Mouse (Mus musculus): ENCODE results near the gene 4930556J24Rik.
"Not testable (repeated sequence)": the region's sequence is repeated elsewhere in the genome, so short reads cannot be mapped to it uniquely, and the experiment has no call there.

The 4930556J24Rik gene

DNA sequence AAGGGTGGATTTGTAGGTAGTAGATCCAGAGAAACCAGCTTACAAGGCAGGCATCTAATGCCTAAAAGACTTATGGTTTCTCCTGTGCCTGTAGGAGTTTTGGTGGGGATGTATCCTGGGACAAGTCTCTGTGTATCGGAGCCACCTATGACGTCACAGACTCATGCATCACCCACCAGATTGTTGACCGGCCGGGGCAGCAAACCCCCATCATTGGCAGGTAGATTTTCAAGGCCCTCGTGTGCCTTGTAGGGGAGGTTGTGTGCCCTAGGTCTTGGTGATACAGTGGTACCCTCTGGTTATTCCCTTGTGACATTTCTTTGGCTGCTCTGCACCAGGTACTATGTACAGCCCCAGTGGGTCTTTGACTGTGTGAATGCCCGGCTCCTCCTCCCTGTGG is at the start of gene 4930556J24Rik:
Gene 4930556J24Rik (minus strand): TSS at position 101 of the 400 bp plus-strand sequence.
- DNase-seq = no peak

- no peak for DNase-seq
Observed at GRCm38 (mm10) chr11:4023321-4023720, 46.7 kb upstream of the 4930556J24Rik start.

DNA sequence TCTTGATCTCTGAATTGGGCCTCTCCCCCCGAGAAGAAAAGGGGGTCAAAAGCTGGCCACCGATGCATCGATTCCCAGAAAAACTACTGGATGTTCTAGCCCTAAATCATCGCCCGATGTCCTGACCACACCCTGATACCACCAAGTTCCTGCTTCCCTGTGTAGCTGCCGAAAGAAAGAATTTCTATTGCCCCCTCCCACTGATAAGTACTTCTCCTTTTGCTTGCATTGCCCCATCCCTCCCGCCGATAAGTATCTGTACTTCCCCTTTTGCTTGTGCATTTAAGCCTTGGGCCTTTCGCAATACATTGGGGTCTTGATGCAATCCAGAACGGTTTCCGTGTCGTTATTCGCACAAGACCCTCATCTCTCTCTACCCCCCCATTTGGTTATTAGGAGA is 45.5 kb upstream of the 4930556J24Rik start:
- DNase-seq = not testable (repeated sequence)

DNA sequence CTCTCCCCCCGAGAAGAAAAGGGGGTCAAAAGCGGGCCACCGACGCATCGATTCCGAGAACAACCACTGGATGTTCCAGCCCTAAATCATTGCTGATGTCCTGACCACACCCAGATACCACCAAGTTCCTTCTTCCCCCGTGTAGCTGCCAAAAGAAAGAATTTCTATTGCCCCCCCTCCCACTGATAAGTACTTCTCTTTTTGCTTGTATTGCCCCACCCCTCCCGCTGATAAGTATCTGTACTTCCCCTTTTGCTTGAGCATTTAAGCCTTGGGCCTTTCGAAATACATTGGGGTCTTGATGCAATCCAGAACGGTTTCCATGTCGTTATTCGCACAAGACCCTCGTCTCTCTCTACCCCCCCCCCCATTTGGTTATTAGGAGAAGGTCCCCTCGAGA is 39.2 kb upstream of the 4930556J24Rik start:
- not testable (repeated sequence) for DNase-seq

- no peak for DNase-seq
Observed at GRCm38 (mm10) chr11:4012616-4013015, 36.0 kb upstream of the 4930556J24Rik start.

DNA sequence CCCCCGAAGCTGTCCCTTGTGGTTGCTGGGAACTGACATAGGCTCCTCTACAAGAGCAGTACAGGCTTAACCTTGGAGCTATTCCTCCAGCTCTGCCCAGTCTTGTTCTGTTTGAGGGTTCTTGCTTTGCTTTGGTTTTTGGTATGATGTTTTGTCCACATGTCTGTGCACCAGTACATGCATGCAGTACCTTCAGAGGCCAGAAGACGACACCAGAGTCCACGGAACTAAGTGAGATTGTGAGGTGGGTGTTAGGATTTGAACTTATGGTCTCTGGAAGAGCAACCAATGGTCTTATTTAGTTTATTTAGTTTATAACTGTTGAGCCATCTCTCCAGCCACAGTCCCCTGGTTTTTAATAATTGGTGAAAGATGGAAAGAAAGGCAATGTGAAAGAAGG is 29.9 kb upstream of the 4930556J24Rik start:
- no peak for DNase-seq

DNA sequence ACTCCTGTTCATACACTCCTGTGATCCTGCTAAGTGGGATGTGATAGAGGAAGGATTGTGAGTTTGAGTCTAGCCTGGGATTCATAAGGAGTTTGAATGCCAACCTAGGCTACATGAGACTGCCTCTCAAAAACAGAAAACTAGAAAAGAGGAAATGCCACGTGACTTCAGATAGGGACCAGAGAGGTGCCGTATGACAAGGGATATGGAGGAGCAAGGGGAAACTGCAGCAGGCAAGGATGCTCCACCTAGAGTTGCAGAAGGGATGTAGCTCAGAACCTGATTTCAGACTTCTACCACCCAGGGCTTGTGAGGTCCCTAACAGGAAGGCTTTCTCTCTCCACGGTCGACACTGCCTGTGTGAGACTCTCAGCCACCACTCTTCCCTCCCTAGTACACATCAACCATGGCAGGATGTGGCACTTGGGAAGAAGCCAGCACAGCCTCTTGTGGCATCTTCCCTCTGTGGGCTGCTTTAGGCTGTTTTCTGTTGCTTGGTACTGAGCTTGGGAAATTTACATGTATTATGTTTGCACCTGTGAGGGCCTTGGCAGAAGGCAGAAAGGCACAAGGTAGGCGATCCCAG is 28.7 kb upstream of the 4930556J24Rik start:
- DNase-seq = no peak

DNA sequence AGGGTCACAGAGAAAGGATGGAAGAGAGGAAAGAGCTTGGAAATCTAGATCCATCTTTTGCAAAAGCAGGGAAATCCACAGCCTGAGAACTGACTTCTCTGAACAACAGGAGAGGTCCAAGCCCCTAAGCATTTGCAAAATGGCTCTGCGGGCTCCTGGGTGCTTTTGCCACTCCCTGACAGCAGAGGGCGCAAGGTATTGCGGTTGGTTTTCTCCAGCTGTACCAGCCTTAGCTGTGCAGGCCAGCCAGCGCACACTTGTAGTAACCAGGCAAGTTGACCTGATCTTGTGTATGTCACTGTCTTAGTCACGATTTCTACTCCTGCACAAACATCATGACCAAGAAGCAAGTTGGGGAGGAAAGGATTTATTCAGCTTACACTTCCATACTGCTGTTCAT is 25.0 kb upstream of the 4930556J24Rik start:
- DNase-seq = peak; percentile 65

DNA sequence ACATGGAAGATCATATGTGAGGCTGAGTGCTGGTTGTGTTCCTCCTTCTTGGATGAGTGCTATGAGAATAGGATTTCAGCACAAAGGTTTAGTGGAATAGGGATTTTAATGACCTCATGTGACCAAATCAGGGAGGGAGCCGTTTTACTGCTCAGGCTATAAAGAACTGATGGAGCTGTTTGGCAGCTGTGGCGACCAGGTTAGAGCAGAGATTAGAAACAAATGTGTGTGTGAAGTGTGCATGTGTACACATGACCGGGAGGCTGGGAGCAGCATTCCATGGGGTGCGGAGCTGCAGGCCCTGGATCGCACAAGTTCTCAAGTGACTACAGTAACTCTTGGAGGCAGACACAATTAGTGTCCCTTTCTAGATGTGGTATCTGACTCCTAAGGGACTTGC is 23.0 kb upstream of the 4930556J24Rik start:
- no peak for DNase-seq

GRCm38 (mm10) chr11:3997978-3998720 is 21.6 kb upstream of the 4930556J24Rik start:
- no peak for DNase-seq

GRCm38 (mm10) chr11:3996840-3997239 is 20.3 kb upstream of the 4930556J24Rik start:
- DNase-seq = no peak

GRCm38 (mm10) chr11:3995511-3995910 is 18.9 kb upstream of the 4930556J24Rik start:
- DNase-seq = no peak

DNA sequence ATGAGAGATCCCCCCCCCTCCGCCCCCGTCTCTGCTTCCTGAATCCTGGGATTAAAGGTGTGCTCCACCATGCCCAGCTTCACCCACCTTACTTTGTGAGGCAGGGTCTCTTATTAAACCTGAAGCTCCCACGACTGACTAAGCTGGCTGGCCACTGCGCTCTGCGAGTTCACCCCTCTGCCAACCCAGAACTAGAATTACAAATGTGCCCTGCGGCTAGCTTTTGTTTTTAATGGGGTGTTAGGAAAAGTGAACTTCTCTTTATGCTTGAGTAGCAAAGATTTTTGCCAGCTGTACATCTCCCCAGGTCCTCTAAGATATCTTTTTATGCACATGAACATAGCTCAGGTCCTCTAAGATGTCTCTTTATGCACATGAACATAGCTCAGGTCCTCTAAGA is 17.3 kb upstream of the 4930556J24Rik start:
- DNase-seq = no peak

- DNase-seq = no peak
Observed at GRCm38 (mm10) chr11:3993132-3993531, 16.6 kb upstream of the 4930556J24Rik start.

DNA sequence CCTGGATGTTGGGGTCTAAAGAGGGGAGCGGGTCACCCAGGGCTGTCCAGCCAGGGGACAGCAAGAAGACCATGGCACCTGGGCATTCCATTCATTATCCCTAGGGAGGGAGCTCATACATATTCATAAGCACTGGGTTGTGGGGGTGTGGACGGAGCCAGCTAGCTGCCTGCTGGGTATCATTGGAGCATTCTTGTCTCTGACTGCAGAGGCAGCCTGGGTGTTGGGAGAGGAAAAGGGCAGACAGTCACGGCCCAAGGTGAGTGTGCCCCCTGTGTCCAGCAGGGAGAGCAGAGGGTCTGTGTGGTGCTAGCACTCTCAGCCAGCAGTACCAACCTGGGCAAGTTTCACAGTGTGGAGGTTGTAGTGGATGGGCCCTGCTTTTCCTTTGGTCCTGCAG is 13.2 kb upstream of the 4930556J24Rik start:
- no peak for DNase-seq

GRCm38 (mm10) chr11:3983863-3984745 is 7.5 kb upstream of the 4930556J24Rik start:
- DNase-seq = no peak

DNA sequence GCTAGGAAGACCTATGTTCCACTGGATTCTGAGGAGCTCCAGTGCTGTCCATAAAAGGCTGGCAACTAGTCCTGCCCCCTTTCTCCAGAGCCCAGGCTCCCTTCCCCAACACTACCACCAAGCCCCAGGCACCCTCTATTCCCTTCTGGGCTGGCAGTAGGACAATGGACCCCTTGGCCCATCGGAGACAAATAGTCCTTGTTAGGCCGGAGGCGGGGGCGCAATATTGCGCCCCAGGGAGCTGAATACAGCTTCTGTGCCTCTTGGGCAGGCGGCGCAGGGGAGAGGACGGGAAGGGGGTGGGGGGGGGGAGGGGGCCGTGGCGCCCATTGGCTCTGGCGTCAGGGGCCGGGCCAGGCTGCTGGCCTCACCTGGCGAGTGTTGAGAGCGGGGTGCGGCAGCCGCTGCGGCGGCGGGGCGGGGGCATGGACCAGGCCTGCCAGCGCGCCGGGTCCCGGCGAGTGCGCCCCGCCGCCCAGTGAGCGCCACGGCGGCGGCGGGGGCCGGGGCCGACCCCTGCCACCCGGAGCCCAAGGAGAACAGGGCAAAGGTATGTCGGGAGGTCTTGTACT is 6.8 kb upstream of the 4930556J24Rik start, which contains the start of gene Gal3st1:
Gene Gal3st1 (plus strand): TSS at position 346 of the 572 bp plus-strand sequence.
- DNase-seq = no peak

DNA sequence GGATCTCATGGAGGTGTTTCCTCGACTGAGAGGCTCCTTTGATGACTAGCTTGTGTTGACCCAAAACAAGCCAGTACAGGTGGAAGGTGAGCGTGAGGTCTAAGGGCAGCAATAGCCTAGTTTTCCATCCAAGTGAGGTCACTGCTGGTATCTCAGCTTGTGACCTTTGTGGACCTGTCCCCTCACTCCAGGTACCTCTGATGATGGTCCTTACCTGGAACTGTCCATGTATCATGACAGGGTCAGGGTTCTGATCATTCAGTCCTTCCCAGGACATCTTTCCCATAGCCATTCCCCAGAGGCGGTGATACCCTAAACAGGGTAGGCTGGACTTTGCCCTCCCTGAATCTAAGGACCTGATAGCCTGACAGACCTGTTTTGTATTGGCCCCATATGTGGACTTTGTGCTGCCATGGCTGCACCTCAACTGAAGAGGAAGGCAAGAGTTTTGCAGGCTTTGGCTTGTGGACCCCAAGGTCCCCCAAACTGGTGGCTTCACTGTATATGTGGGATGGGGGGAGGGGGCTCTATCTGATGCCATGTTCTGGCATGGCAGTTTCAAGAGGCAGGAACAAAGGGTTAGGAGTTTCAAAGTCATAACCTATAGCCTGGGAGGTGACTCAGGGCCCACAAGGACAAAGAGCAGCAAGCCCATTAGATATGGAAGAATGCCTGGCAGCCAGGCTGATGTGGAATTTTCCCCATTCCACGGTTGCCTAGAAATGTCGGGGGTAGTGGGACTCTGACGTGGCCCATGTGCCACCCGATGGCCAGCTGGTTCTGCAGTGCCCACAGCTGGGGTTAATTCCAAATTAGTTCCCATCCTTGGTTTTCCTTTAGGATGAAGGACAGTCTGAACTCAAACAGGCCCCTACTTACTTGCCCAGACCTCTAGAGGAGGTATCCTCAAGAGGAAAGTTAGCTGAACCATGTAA is 6.0 kb upstream of the 4930556J24Rik start:
- no peak for DNase-seq

GRCm38 (mm10) chr11:3981536-3981935 is 5.0 kb upstream of the 4930556J24Rik start:
- no peak for DNase-seq

GRCm38 (mm10) chr11:3978421-3978820 is 1.8 kb upstream of the 4930556J24Rik start:
- DNase-seq = no peak

GRCm38 (mm10) chr11:3974311-3974710 is 2.3 kb downstream of the 4930556J24Rik start:
- no peak for DNase-seq

GRCm38 (mm10) chr11:3973081-3973480 is 3.5 kb downstream of the 4930556J24Rik start:
- no peak for DNase-seq

Measured in thymus, postnatal 14 days (tissue).